Mouse (Mus musculus): ENCODE results near the gene Nexn.
"Not testable (repeated sequence)": the region's sequence is repeated elsewhere in the genome, so short reads cannot be mapped to it uniquely, and the experiment has no call there.

Nexn gene

GRCm38 (mm10) chr3:152266036-152266421 is at the start of gene Nexn:
Nexn (minus strand) TSS chr3:152266350.
- DNase-seq (ENCODE audit: low spot score), result no peak

GRCm38 (mm10) chr3:152315613-152316012 is 49.5 kb upstream of the Nexn start:
- DNase-seq (ENCODE audit: low spot score), result peak; percentile 79

DNA sequence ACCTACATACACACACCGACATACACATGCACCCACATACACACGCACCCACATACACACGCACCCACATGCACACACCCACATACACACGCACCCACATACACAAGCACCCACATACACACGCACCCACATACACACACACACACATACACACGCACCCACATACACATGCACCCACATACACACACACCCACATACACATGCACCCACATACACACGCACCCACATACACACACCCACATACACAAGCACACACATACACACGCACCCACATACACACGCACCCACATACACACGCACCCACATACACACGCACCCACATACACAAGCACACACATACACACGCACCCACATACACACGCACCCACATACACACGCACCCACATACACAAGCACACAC is 48.5 kb upstream of the Nexn start:
- DNase-seq (ENCODE audit: low spot score), result not testable (repeated sequence)

DNA sequence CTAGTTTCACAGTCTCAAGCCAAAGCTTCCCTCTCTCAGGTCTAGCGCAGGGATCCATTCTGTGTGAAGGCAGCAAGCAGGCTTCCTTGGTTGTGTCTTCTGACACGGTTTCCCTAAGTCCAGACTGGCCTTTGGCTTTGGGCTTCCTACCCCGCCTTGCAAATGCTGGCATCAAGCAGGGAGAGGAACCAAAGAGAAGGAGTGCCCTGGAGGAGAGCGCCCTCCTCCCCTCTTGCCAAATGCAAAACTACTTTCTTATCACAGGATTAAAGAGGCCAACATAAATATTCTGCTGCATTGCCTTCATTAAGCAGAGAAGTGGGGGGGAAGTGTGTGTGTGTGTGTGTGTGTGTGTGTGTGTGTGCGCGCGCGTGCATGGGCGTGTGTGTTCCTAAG is 43.1 kb upstream of the Nexn start:
- DNase-seq (ENCODE audit: low spot score), result no peak

- no peak for DNase-seq (ENCODE audit: low spot score)
Measured at GRCm38 (mm10) chr3:152308485-152309249, 42.5 kb upstream of the Nexn start.

- DNase-seq (ENCODE audit: low spot score), result no peak
Measured at GRCm38 (mm10) chr3:152305971-152306370, 39.8 kb upstream of the Nexn start.

DNA sequence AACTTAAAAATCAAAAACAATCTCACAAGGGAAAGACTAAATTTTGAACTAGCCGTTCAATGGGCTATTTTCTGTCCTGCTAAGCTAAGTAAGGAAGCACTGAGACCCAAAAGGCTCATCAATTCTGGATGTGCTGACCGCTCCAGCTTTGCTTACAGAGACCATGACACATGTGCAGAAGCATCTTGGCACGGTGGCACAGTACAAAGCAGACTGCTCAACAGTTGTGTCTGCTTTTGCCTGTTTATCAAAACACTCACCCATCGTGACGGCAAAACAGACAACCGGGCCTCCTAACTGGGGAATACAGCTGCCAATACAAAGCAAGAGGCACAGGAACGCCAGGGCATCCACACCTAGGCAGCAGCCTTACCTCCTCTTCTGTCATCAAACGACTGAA is 38.9 kb upstream of the Nexn start:
- DNase-seq (ENCODE audit: low spot score), result no peak

DNA sequence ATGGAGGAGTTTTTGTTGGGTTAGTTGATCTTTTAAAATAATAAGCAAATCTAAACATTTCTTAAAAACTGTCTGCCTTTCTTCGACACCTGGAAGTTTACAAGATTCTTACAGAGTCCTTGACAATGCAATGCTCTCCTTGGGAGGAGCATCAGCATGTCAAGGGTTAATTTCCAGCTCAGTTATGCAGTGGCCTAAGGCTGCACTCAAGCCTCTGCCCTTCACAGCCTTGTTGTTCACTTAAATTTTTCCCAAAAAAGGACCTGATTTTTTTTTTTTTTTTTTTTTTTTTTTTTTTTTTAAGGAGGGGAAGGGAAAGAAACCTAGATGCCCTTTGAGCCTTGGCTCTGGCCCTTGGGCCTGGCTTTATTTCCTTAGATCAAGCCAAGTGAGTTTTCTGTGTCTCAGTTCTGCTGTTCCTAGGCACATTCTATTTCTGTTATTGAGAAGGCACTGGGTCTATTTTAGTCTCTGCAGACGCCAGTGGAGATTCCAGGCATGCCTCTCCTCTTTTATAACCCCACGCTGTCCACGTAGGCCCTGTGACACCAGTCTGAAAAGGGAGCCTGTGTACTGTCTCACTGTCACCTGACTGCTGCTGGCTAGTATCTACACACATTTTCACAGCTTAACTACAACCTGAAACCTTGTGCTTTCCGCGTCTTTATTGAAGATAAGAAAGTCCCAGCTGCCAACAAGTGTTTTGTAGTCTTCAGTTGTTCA is 38.1 kb upstream of the Nexn start:
- no peak for DNase-seq (ENCODE audit: low spot score)

DNA sequence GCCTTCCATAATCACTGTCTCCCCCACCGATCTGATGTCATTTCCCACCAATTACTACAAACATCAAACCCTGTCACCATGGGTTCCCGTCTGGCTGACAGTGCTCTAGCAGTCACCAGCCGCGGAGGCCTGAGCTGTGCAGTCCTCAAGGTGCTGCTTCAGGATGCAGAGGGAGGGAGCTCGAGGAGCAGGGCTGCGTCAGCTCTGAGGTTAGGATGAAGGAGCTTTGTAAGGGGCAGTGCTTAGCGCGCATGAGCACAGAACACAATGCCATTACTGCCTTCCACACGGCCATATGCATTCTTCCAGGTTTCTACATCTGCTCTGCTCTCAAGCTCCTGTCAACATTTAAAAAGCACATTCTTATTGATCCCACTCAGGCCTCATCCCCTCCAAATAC is 36.8 kb upstream of the Nexn start:
- DNase-seq (ENCODE audit: low spot score), result no peak

DNA sequence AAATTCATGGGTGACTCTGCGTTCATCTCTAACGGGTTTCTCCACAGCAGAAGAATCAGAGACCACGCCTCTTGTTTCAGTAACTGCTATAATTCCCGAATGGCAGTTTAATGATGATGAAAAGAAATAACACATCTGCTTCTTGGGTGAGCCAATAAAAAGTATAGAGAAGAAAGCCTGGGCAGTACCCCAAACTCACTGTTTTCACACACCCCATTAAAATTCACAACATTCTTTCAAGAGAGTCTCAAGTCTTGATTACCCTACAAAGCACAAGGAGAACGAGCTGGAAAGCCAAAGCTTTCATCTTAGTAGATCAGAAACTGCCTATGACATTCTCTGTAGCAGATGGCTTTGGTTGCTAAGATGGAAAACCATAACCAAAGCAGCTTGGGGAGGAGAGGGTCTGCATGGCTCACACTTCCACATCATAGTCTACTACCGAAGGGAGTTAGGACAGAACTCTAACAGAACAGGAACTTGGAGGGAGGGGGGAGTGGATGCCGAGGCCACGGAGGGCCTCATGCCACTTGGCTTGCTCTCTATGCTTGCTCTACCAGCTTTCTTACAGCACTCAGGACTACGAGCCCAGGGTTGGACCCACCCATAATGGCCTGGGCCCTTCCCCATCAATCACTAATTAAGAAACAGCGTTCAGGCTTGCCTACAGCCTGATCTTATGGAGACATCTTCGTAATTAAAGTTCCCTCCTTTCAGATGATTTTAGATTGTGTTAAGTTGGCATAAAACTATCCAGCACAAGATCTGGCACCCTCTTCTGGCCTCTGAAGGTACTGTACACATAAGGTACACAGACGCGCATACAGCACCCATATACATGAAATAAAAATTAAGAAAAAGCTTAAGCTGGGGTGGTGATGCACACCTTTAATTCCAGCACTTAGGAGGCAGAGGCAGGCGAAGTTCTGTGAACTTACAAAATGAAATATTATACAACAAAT is 34.5 kb upstream of the Nexn start:
- no peak for DNase-seq (ENCODE audit: low spot score)

DNA sequence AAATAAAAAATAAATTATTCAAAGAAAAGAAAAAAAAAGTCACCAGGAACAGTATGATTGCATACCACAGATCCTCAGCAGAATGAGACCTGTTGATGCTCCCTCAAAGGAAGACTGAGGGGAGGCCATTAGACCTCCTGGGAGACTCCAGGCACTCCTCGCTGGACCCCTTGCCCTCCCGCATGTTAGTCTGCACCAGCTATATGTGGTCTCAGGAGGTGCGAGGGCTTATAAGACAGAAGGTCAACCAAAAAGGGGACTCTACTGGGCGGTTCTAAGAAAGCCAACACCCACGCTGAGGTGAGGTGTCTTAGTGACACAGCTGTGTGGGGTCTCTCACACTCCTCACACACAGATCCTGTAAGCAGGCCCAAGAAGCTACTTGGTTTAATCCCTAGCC is 29.7 kb upstream of the Nexn start:
- no peak for DNase-seq (ENCODE audit: low spot score)

DNA sequence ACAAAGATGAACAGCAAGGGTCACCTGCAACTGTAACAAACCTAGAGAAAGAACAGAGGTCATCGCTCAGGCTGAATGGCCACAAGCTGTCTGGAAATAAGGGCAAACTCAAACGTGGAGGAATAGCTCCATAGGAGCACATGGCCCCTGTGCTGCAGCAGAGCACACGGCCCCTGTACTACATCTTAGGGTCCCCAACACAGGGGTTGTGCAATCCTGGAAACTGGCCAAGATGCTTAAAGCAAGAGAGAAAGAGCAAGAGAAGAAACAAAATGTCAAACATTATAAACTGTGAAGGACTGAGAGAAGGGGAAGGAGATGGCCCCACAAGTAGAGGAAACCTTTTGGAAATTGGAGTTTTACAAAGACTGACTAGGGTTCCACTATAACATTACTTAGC is 28.2 kb upstream of the Nexn start:
- no peak for DNase-seq (ENCODE audit: low spot score)

- no peak for DNase-seq (ENCODE audit: low spot score)
Measured at GRCm38 (mm10) chr3:152293530-152294181, 27.5 kb upstream of the Nexn start.

DNA sequence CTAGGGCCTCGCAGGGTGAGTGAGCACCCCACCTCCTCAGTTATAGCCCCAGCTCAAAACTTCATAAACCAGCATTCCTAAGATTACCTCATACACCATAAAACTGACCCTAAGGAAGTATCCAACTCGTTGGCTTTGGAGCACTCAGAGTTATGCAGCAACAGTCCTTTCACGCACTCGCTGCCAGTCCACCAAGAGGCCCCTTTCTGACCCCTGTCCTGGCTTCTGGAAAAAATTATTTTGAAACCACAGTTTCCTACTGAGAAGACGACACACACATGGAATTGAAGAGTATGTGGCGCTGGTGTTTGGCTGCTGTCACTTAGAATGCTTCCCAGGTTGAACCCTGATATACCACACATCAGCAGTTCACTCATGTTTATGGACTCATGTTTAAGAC is 25.7 kb upstream of the Nexn start:
- DNase-seq (ENCODE audit: low spot score), result no peak

GRCm38 (mm10) chr3:152290175-152290798 is 24.1 kb upstream of the Nexn start:
- no peak for DNase-seq (ENCODE audit: low spot score)

- no peak for DNase-seq (ENCODE audit: low spot score)
Measured at GRCm38 (mm10) chr3:152288740-152289139, 22.6 kb upstream of the Nexn start.

DNA sequence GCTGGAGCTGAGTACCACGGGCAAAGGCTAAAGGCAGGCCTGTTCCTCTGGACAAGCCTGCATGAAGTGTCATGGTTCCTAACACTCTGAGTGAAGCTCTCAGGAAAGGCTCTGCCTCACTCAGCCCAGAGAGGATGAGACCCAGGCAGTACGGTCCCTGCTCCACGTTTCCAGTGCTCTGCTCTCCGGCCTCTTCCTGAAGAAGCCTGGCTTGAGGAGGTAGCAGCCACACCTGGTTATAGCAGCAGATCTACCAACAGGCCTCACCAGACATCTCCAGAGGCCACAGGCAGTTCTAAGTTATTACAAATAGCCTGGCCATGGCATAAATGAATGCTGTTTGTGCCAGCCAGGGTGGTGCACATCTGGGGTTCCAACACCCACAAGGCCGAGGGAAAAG is 22.1 kb upstream of the Nexn start:
- DNase-seq (ENCODE audit: low spot score), result no peak

- DNase-seq (ENCODE audit: low spot score), result no peak
Measured at GRCm38 (mm10) chr3:152287810-152288209, 21.7 kb upstream of the Nexn start.

GRCm38 (mm10) chr3:152284759-152285158 is 18.6 kb upstream of the Nexn start:
- no peak for DNase-seq (ENCODE audit: low spot score)

- no peak for DNase-seq (ENCODE audit: low spot score)
Measured at GRCm38 (mm10) chr3:152284306-152284705, 18.2 kb upstream of the Nexn start.

GRCm38 (mm10) chr3:152282126-152282525 is 16.0 kb upstream of the Nexn start:
- no peak for DNase-seq (ENCODE audit: low spot score)

- DNase-seq (ENCODE audit: low spot score), result no peak
Measured at GRCm38 (mm10) chr3:152278431-152278830, 12.3 kb upstream of the Nexn start.

All from layer of hippocampus, adult 11-12 months (tissue).